Mouse (Mus musculus) intestine, postnatal 0 days (tissue): ENCODE results near the gene Medag. TPM values are rescaled to one million over a fixed set of nuclear protein-coding genes. Genes with fewer than 3 reads are reported as not detected.

Experiments used
- ATAC-seq: fragments of 200-750 bp; cut with Nextera tagmentation; 2 replicates; pipeline ENCODE4 v1.8.0; 2017; ENCODE audit warnings: mild to moderate bottlenecking, moderate TSS enrichment, moderate library complexity
- H3K27ac ChIP-seq: fragments of 300-500 bp; sonication (generic); 2 replicates; pipeline ENCODE4 v1.5.1; 2014; ENCODE audit warnings: mild to moderate bottlenecking, low read depth, low read length, moderate library complexity
- H3K27me3 ChIP-seq: fragments of 300-500 bp; sonication (generic); replicated peaks from 2 replicates; pipeline ENCODE4 v1.6.1; 2014; ENCODE audit warnings: low read length, mixed read lengths; ENCODE audit not compliant: control insufficient read depth, insufficient read depth
- H3K36me3 ChIP-seq: fragments of 300-500 bp; sonication (generic); 2 replicates; pipeline ENCODE4 v1.6.1; 2014; ENCODE audit warnings: mild to moderate bottlenecking, moderate library complexity; ENCODE audit not compliant: control insufficient read depth, insufficient read depth
- H3K4me1 ChIP-seq: fragments of 300-500 bp; sonication (generic); replicated peaks from 2 replicates; pipeline ENCODE4 v1.6.1; 2014; ENCODE audit warnings: antibody characterized with exemption, low read length, mixed read lengths; ENCODE audit not compliant: control insufficient read depth, insufficient read depth
- H3K4me2 ChIP-seq: fragments of 300-500 bp; sonication (generic); replicated peaks from 2 replicates; pipeline ENCODE4 v1.6.1; 2014; ENCODE audit warnings: low read depth, mild to moderate bottlenecking, moderate library complexity
- H3K4me3 ChIP-seq: fragments of 300-500 bp; sonication (generic); 2 replicates; pipeline ENCODE4 v1.5.1; 2014; ENCODE audit warnings: low read depth, low read length
- H3K9ac ChIP-seq: fragments of 300-500 bp; sonication (generic); 2 replicates; pipeline ENCODE4 v1.6.1; 2014; ENCODE audit warnings: mild to moderate bottlenecking, low read depth, low read length
- H3K9me3 ChIP-seq: fragments of 300-500 bp; sonication (generic); 2 replicates; pipeline ENCODE4 v1.6.1; 2016; ENCODE audit warnings: mixed run types; ENCODE audit not compliant: control insufficient read depth
- CTCF ChIP-seq: sonication (generic); IDR thresholded peaks from 2 replicates; pipeline ENCODE4 v1.5.1; 2016; ENCODE audit warnings: low read depth, mild to moderate bottlenecking, control low read depth, antibody characterized with exemption, moderate library complexity
- WGBS: fragments of 180-500 bp; shearing (Covaris S2); extraction: QIAGEN DNeasy Blood & Tissue Kit; methylation state at CpG from one replicate; pipeline ENCODE4 v1.1.7; 2014; 5-methylcytosine and 5-hydroxymethylcytosine counted together
- polyA plus RNA-seq: library from polyadenylated mRNA; unstranded; fragments of >200 nt; fragmentation: Nextera tagmentation; extraction: Ambion mirVana; gene quantifications from 2 replicates; pipeline ENCODE4 v1.2.1, GENCODE M21; 2015

The Medag gene
- polyA plus RNA-seq, 1 experiment from 2014 or later: 1.6 TPM

- H3K4me2 ChIP-seq: no peak overlapping the region
- H3K27me3 ChIP-seq: no peaks in the 10 kb centered on the region
- no peaks in the 10 kb centered on the region for H3K9me3 ChIP-seq
- H3K4me1 ChIP-seq: no peaks in the 10 kb centered on the region
- 64% methylated on average over 14 of the region's 14 CpGs for WGBS
- no peaks in the 10 kb centered on the region for H3K36me3 ChIP-seq
- no peak for TF ChIP-seq CTCF
- no peak overlapping the region for H3K4me3 ChIP-seq
- H3K9ac ChIP-seq: no peak overlapping the region
- no peak overlapping the region for H3K27ac ChIP-seq
- ATAC-seq: no peak
Observed at GRCm38 (mm10) chr5:149441646-149442276, 30.2 kb downstream of the Medag start.

- Histone ChIP-seq H3K4me1 (no peaks in the 10 kb centered on the region), H3K27ac (no peak overlapping the region), H3K27me3 (no peaks in the 10 kb centered on the region), H3K4me3 (no peak overlapping the region), H3K4me2 (no peak overlapping the region), H3K36me3 (no peaks in the 10 kb centered on the region), H3K9me3 (no peaks in the 10 kb centered on the region), H3K9ac (no peak overlapping the region)
- no peak for TF ChIP-seq CTCF
- 63% methylated on average over 15 of the region's 15 CpGs for WGBS
- ATAC-seq: no peak
Observed at GRCm38 (mm10) chr5:149442277-149442660, 30.7 kb downstream of the Medag start.

- no peaks in the 10 kb centered on the region for H3K9me3 ChIP-seq
- no peaks in the 10 kb centered on the region for H3K4me1 ChIP-seq
- H3K4me3 ChIP-seq: no peak overlapping the region
- no peak overlapping the region for H3K27ac ChIP-seq
- H3K36me3 ChIP-seq: no peaks in the 10 kb centered on the region
- no peak for ATAC-seq
- WGBS: 57% methylated on average over 4 of the region's 4 CpGs
- TF ChIP-seq CTCF: no peak
- no peak overlapping the region for H3K9ac ChIP-seq
- no peak overlapping the region for H3K4me2 ChIP-seq
- H3K27me3 ChIP-seq: no peaks in the 10 kb centered on the region
Observed at GRCm38 (mm10) chr5:149444451-149444850, 32.9 kb downstream of the Medag start.

GRCm38 (mm10) chr5:149446495-149446894 lies 34.9 kb downstream of the Medag start:
- TF ChIP-seq CTCF: no peak
- no peak overlapping the region for H3K4me3 ChIP-seq
- no peaks in the 10 kb centered on the region for H3K4me1 ChIP-seq
- no peaks in the 10 kb centered on the region for H3K36me3 ChIP-seq
- no peak overlapping the region for H3K4me2 ChIP-seq
- H3K9me3 ChIP-seq: no peaks in the 10 kb centered on the region
- H3K9ac ChIP-seq: no peak overlapping the region
- 86% methylated on average over 7 of the region's 7 CpGs for WGBS
- H3K27ac ChIP-seq: no peak overlapping the region
- H3K27me3 ChIP-seq: no peaks in the 10 kb centered on the region
- no peak for ATAC-seq

- H3K27ac ChIP-seq: no peak overlapping the region
- H3K9me3 ChIP-seq: no peaks in the 10 kb centered on the region
- H3K4me3 ChIP-seq: no peak overlapping the region
- no peak overlapping the region for H3K9ac ChIP-seq
- no peak for ATAC-seq
- H3K27me3 ChIP-seq: no peaks in the 10 kb centered on the region
- no peak overlapping the region for H3K4me2 ChIP-seq
- WGBS: 78% methylated on average over 5 of the region's 5 CpGs
- H3K36me3 ChIP-seq: no peaks in the 10 kb centered on the region
- H3K4me1 ChIP-seq: no peaks in the 10 kb centered on the region
- peak; percentile 45 for TF ChIP-seq CTCF
Observed at GRCm38 (mm10) chr5:149447733-149448132, 36.2 kb downstream of the Medag start.

- Histone ChIP-seq H3K27me3 (no peaks in the 10 kb centered on the region), H3K4me1 (no peaks in the 10 kb centered on the region), H3K9ac (no peak overlapping the region), H3K4me3 (no peak overlapping the region), H3K27ac (no peak overlapping the region), H3K36me3 (no peaks in the 10 kb centered on the region), H3K9me3 (no peaks in the 10 kb centered on the region), H3K4me2 (no peak overlapping the region)
- 85% methylated on average over 7 of the region's 7 CpGs for WGBS
- no peak for ATAC-seq
- no peak for TF ChIP-seq CTCF
Observed at GRCm38 (mm10) chr5:149449406-149449805, 37.9 kb downstream of the Medag start.
